Mouse (Mus musculus) liver, embryonic 14.5 days (tissue): Measurements from ENCODE around the gene Hipk1. TPM values are rescaled to one million over a fixed set of nuclear protein-coding genes. Genes with fewer than 3 reads are reported as not detected.
A peak's percentile ranks its signal among the peaks of the same experiment; 100 is the strongest.
"Not testable (repeated sequence)": the region's sequence is repeated elsewhere in the genome, so short reads cannot be mapped to it uniquely, and the experiment has no call there.

Experiments
- ATAC-seq: fragments of 200-750 bp; cut with Nextera tagmentation; 2 replicates; pipeline ENCODE4 v1.8.0; 2017; ENCODE audit warnings: moderate number of reproducible peaks, mild to moderate bottlenecking, moderate library complexity; ENCODE audit not compliant: insufficient read depth
- DNase-seq, 3 experiments: peaks; one replicate each; pipeline ENCODE4 v3.0.0-alpha.2; 2012 to 2013; ENCODE audit warnings: low read depth in 3 of 3, low spot score in 3 of 3
- H3K27ac ChIP-seq: fragments of 300-500 bp; sonication (generic); 2 replicates; pipeline ENCODE4 v1.5.1; 2014; ENCODE audit warnings: moderate library complexity, mild to moderate bottlenecking, control low read depth, inconsistent platforms
- H3K27me3 ChIP-seq: fragments of 300-500 bp; sonication (generic); 2 replicates; pipeline ENCODE4 v1.6.1; 2014; ENCODE audit warnings: mild to moderate bottlenecking, low read length, moderate library complexity; ENCODE audit not compliant: control insufficient read depth, insufficient read depth
- H3K36me3 ChIP-seq: fragments of 300-500 bp; sonication (generic); replicated peaks from 2 replicates; pipeline ENCODE4 v1.6.1; 2014; ENCODE audit warnings: low read depth; ENCODE audit not compliant: control insufficient read depth, insufficient read depth
- H3K4me1 ChIP-seq, 2 experiments: fragments of 200-500 bp in 1 of 2; fragments of 300-500 bp in 1 of 2; sonication (generic) in 1 of 2; replicated peaks; 2 replicates each; pipeline ENCODE4 v1.6.1; 2012 to 2014; ENCODE audit warnings: antibody characterized with exemption in 1 of 2, inconsistent platforms in 1 of 2, low read length in 1 of 2; ENCODE audit not compliant: control insufficient read depth in 2 of 2, insufficient read depth in 2 of 2
- H3K4me2 ChIP-seq: fragments of 300-500 bp; sonication (generic); 2 replicates; pipeline ENCODE4 v1.6.1; 2014; ENCODE audit warnings: low read depth, mild to moderate bottlenecking, control low read depth, moderate library complexity
- H3K4me3 ChIP-seq, 2 experiments: fragments of 200-500 bp in 1 of 2; fragments of 300-500 bp in 1 of 2; sonication (generic) in 1 of 2; 2 replicates each; pipeline ENCODE4 v1.5.1; 2012 to 2014; ENCODE audit warnings: low read depth in 2 of 2, low read length in 2 of 2, mild to moderate bottlenecking in 2 of 2, control low read depth in 1 of 2, inconsistent platforms in 1 of 2, moderate library complexity in 1 of 2; ENCODE audit not compliant: insufficient read depth in 1 of 2
- H3K9ac ChIP-seq: fragments of 300-500 bp; sonication (generic); replicated peaks from 2 replicates; pipeline ENCODE4 v1.6.1; 2014; ENCODE audit warnings: mild to moderate bottlenecking, control low read depth, moderate library complexity
- H3K9me3 ChIP-seq: fragments of 300-500 bp; sonication (generic); 2 replicates; pipeline ENCODE4 v1.6.1; 2016; ENCODE audit warnings: low read length, mixed read lengths; ENCODE audit not compliant: control insufficient read depth
- CTCF ChIP-seq: IDR thresholded peaks from 2 replicates; pipeline ENCODE4 v1.5.1; 2016; ENCODE audit warnings: antibody characterized with exemption, low read depth, control low read depth
- EP300 ChIP-seq: IDR thresholded peaks from 2 replicates; pipeline ENCODE4 v1.6.1; 2016; ENCODE audit warnings: antibody characterized with exemption, low read depth
- WGBS: fragments of 180-500 bp; shearing (Covaris S2); extraction: QIAGEN DNeasy Blood & Tissue Kit; methylation state at CpG from one replicate; pipeline ENCODE4 v1.1.7; 2014; ENCODE audit not compliant: insufficient replicate concordance; 5-methylcytosine and 5-hydroxymethylcytosine counted together
- polyA plus RNA-seq, 2 experiments: library from polyadenylated mRNA; depleted of rRNA in 1 of 2; stranded (reverse) in 1 of 2; unstranded in 1 of 2; fragments of >200 nt; fragmentation: Nextera tagmentation in 1 of 2; extraction: Ambion mirVana in 1 of 2; gene quantifications; 2 replicates each; pipeline versions ENCODE4 v1.2.1 to v1.2.3; 2012 to 2014

Hipk1 gene
- polyA plus RNA-seq, 2 experiments: 17.1 to 22.4 TPM

DNA sequence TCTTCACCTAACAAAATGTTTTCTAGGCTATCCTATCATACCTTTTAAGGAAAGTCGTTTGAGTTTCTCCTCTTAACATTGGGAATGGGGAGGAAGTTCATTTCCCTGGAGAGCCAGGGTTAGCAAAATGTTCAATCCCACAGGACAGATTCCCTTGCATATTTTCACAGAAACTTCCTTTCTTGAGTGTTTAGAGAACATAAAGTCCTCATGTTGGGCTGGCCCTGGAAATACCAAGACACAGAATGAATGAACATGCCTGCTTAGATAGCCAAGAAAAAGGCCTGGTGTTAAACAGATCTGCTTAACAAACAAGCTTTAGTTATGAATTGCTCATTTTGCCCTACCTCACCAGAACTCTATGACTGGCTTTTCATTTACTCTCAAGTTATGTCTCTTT is 1.2 kb upstream of the Hipk1 start:
- ATAC-seq: no peak
- Histone ChIP-seq H3K4me1 (peaks cover 42 to 55% of the 10 kb centered on the region in 2 experiments), H3K27ac (peak overlapping the region; percentile 95), H3K4me2 (peak overlapping the region; percentile 88), H3K27me3 (no peaks in the 10 kb centered on the region), H3K9ac (peak overlapping the region; percentile 28; the same call in 1 of the 2 replicates), H3K36me3 (no peaks in the 10 kb centered on the region; the same call in 1 of the 2 replicates), H3K9me3 (no peaks in the 10 kb centered on the region), H3K4me3 (no peak overlapping the region)
- TF ChIP-seq CTCF: no peak
- no peak for TF ChIP-seq EP300
- 77% methylated on average over 1 of the region's 1 CpGs for WGBS
- no peak for DNase-seq

DNA sequence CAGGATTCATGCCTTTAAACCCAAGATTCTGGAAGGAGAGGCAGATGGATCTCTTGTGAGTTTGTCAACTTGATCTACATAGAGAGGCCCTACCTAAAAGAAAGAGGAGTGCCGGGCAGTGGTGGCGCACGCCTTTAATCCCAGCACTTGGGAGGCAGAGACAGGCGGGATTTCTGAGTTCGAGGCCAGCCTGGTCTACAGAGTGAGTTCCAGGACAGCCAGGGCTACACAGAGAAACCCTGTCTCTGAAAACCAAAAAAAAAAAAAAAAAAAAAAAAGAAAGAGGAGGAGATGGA is 696 bp upstream of the Hipk1 start:
- H3K4me2 ChIP-seq: peak overlapping the region; percentile 88
- H3K9me3 ChIP-seq, H3K36me3 ChIP-seq, DNase-seq, H3K27me3 ChIP-seq, ATAC-seq: not testable (repeated sequence)
- H3K4me1 ChIP-seq: peaks cover 44 to 59% of the 10 kb centered on the region in 2 experiments
- H3K27ac ChIP-seq: peak overlapping the region; percentile 95
- H3K9ac ChIP-seq: peak overlapping the region; percentile 96
- H3K4me3 ChIP-seq: peak overlapping the region in 1 of 2 experiments; percentile 90; a peak in 3 of 4 replicates
- whole genome bisulfite sequencing: 54% methylated on average over 5 of the region's 5 CpGs

DNA sequence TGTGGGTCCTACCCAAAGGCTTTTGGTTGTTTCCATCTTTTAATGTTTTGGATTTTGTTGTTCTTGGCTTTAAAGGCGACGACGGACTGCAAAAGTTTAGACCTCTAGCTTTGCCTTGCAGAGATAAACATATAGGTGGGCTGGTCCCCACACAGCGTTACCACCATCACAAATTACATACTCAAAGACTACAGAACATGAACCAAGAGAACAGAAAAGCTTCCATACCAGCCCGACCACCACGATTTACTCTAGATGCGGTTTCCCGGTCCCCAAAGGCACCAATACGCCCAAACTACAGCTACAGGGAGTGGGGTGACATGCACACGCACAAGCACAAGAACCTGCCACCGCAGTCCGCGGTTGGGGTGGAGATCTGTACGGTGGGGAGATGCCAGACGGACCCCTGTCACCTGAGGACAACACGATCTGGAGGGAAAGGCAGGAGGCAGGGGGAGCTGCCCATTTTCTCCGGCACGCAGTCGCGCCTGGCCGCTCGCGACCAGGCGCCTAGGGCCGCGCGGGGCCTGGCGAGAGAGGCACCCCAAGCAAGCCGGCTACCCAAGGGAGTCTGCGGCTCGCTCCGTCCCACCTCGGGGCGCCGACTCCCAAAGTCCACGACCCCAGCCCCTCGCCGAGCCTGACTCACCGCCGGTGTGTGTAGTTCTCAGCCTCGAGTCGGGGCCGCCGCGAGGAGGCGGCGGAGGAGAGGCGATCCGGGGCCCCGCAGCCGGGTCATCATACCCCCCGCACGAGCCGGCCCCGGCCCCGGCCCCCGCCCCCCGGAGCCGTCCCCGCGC is 817 bp downstream of the Hipk1 start:
- peak overlapping the region; percentile 89 for H3K4me2 ChIP-seq
- TF ChIP-seq EP300 (no peak), CTCF (no peak)
- peak overlapping the region; percentile 95 for H3K27ac ChIP-seq
- no peaks in the 10 kb centered on the region for H3K27me3 ChIP-seq
- ATAC-seq: peak; percentile 65
- under 1% methylated on average over 48 of the region's 61 CpGs for WGBS
- peak overlapping the region; percentile 82 to 90 for H3K4me3 ChIP-seq
- DNase-seq: no peak
- peaks cover 45 to 55% of the 10 kb centered on the region in 2 experiments for H3K4me1 ChIP-seq
- no peaks in the 10 kb centered on the region for H3K9me3 ChIP-seq
- peaks cover 2% of the 10 kb centered on the region; the same call in 1 of the 2 replicates for H3K36me3 ChIP-seq
- H3K9ac ChIP-seq: peak overlapping the region; percentile 96

DNA sequence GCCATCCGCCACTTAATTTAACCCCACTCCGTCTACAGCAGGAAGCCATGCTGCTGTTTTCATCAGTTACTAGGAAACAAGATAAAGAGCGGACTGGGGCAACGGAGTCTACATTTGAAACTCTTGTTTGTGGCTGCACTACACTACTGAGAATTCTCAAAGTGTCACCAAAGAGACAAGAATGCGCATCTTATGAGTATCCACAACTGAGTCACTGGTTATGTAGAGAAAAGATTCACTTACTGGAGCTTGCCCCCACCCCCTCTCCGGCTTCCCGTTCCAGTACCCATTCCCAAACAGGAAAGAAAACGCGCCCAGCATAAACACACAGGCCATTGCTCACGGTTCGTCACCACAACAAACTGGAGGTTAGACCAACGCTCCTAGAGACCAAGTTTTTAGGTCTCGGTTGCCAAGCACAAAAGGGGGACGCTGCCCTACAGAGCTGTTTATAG is 1.4 kb downstream of the Hipk1 start:
- peak overlapping the region; percentile 89 for H3K4me2 ChIP-seq
- DNase-seq (peak; percentile 46 to 62 (median 48)), ATAC-seq (no peak)
- WGBS: under 1% methylated on average over 14 of the region's 14 CpGs
- peak overlapping the region; percentile 82 to 90 for H3K4me3 ChIP-seq
- peak overlapping the region; percentile 96 for H3K9ac ChIP-seq
- peaks cover 47 to 55% of the 10 kb centered on the region in 2 experiments for H3K4me1 ChIP-seq
- peak overlapping the region; percentile 95 for H3K27ac ChIP-seq
- TF ChIP-seq CTCF: no peak
- TF ChIP-seq EP300: no peak
- no peaks in the 10 kb centered on the region for H3K9me3 ChIP-seq
- H3K27me3 ChIP-seq: no peaks in the 10 kb centered on the region
- peaks cover 2% of the 10 kb centered on the region; the same call in 1 of the 2 replicates for H3K36me3 ChIP-seq

DNA sequence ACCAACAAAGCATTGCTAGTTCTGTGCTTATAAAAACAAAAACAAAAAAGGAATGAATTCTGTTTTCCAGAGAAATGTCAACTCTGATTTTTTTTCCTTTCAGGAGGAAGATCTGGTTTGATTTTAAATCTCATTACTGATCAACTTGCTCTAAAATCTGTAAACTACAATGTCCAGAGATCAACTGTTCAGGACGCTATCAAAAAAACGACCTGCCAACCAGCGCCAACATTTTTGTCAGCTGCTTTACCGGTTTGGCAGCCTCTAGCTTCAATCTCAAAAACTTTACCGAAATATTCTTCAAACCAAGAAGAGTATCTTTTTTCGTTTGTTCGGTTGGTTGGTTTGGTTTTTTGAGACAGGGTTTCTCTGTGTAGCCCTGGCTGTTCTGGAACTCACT is 2.3 kb downstream of the Hipk1 start:
- peak overlapping the region; percentile 96 for H3K9ac ChIP-seq
- no peaks in the 10 kb centered on the region for H3K9me3 ChIP-seq
- WGBS: 66% methylated on average over 7 of the region's 7 CpGs
- ATAC-seq: no peak
- peak overlapping the region; percentile 89 for H3K4me2 ChIP-seq
- peaks cover 2% of the 10 kb centered on the region; the same call in 1 of the 2 replicates for H3K36me3 ChIP-seq
- TF ChIP-seq CTCF (no peak), EP300 (no peak)
- no peaks in the 10 kb centered on the region for H3K27me3 ChIP-seq
- DNase-seq: no peak
- peaks cover 48 to 53% of the 10 kb centered on the region in 2 experiments for H3K4me1 ChIP-seq
- H3K27ac ChIP-seq: peak overlapping the region; percentile 95
- peak overlapping the region; percentile 82 to 90 for H3K4me3 ChIP-seq
